Mouse (Mus musculus) liver, embryonic 14.5 days (tissue): ENCODE measurements around the gene Pcna.

ENCODE experiments used
- CTCF ChIP-seq: IDR thresholded peaks from 2 replicates; pipeline ENCODE4 v1.5.1; 2016; ENCODE audit warnings: antibody characterized with exemption, low read depth, control low read depth
- EP300 ChIP-seq: IDR thresholded peaks from 2 replicates; pipeline ENCODE4 v1.6.1; 2016; ENCODE audit warnings: antibody characterized with exemption, low read depth

DNA sequence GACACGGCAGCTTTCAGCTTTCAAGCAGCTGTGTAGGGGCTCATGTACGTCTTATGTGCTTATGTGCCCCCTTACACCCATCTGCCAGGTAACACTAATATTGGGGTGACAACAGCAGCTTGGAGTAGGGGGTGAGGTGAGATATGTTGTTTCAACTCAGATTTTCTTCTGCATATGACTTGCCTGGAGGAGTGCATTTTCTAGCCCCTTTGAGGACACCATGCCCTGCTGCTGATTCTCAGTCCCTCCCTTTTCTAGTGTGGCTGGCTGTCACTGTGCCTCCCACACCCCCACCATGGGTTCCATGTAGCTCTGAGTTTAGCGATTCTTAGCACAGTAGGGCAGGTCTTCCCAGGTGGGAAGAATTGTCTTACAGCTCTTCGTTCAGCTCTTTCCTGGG lies 48.3 kb upstream of the Pcna start:
- TF ChIP-seq CTCF (no peak), EP300 (no peak)
